Mouse (Mus musculus) forebrain, embryonic 10.5 days (tissue): ENCODE measurements around the gene Sipa1l2. TPM values are rescaled to one million over a fixed set of nuclear protein-coding genes. Genes with fewer than 3 reads are reported as not detected.
"Not testable (repeated sequence)": the region's sequence is repeated elsewhere in the genome, so short reads cannot be mapped to it uniquely, and the experiment has no call there.

ENCODE experiments used
- DNase-seq: peaks from one replicate; pipeline ENCODE4 v3.0.0-alpha.2; 2017; ENCODE audit warnings: low spot score; ENCODE audit errors: extremely low spot score
- H3K27ac ChIP-seq: fragments of 300-500 bp; sonication (generic); 2 replicates; pipeline ENCODE4 v1.5.1; 2016; ENCODE audit warnings: mild to moderate bottlenecking
- H3K27me3 ChIP-seq: fragments of 300-500 bp; sonication (generic); 2 replicates; pipeline ENCODE4 v1.6.1; 2016; ENCODE audit warnings: mild to moderate bottlenecking; ENCODE audit not compliant: poor library complexity, severe bottlenecking
- H3K36me3 ChIP-seq: fragments of 300-500 bp; sonication (generic); replicated peaks from 2 replicates; pipeline ENCODE4 v1.6.1; 2016; ENCODE audit warnings: mild to moderate bottlenecking, moderate library complexity
- H3K4me1 ChIP-seq: fragments of 300-500 bp; sonication (generic); 2 replicates; pipeline ENCODE4 v1.6.1; 2016
- H3K4me3 ChIP-seq: fragments of 300-500 bp; sonication (generic); 2 replicates; pipeline ENCODE4 v1.5.1; 2016; ENCODE audit warnings: mild to moderate bottlenecking, moderate library complexity
- H3K9me3 ChIP-seq: fragments of 300-500 bp; sonication (generic); 2 replicates; pipeline ENCODE4 v1.6.1; 2016; ENCODE audit warnings: mild to moderate bottlenecking, moderate library complexity
- WGBS: fragments of 180-500 bp; shearing (Covaris S2); methylation state at CpG from one replicate; pipeline ENCODE4 v1.1.7; 2016; 5-methylcytosine and 5-hydroxymethylcytosine counted together
- polyA plus RNA-seq: library from polyadenylated mRNA; unstranded; fragments of >200 nt; fragmentation: Nextera tagmentation; extraction: Ambion mirVana; gene quantifications from 2 replicates; pipeline ENCODE4 v1.2.1, GENCODE M21; 2016

Gene Sipa1l2
- polyA plus RNA-seq, 1 experiment from 2014 or later: 15.4 TPM

DNA sequence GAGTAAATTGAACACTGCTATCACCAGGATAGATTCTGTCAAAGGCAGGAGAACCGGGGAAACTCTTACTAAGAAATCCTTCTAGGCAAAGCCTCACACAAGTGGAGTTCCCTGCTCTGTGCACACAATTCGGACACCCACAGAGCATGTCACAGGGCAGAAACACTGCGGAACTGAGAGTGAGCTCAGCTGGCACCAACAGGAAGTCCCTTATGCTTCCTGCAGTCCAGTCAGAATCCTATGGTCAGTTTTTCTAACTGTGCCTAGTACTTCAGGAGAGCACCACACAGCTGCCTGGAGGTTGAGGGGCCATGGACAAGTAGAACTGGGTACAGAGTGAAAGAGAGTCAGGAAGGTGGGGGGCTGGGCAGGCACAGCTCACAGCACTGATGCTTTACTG, 41.7 kb downstream of the Sipa1l2 start:
- WGBS: 65% methylated on average over 3 of the region's 3 CpGs
- no peak for DNase-seq
- H3K27ac ChIP-seq: peak overlapping the region; percentile 73
- no peaks in the 10 kb centered on the region for H3K36me3 ChIP-seq
- no peaks in the 10 kb centered on the region for H3K9me3 ChIP-seq
- peaks cover 94% of the 10 kb centered on the region for H3K4me1 ChIP-seq
- H3K4me3 ChIP-seq: no peak overlapping the region
- peaks cover 8% of the 10 kb centered on the region; the same call in 1 of the 2 replicates for H3K27me3 ChIP-seq

DNA sequence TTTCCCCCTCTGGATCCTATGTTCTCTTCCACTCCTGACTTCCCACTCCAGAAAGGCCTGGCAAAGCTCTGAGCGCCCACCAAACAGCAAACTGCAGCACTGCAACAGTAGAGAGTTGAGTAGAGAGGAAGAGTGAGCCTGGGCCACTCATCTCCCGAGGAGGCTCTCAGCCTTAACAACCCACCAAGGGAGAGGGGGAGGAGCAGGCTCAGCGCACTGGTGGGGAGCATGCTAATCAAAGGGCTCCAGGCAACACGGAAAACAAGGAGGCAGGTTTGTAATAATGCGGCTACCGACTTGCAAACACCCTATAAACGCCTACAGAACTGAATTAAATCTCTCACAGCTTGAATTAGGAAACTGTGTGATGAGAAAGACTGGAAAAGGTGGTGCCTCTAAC, 42.6 kb downstream of the Sipa1l2 start:
- Histone ChIP-seq H3K27ac (peak overlapping the region; percentile 73), H3K9me3 (no peaks in the 10 kb centered on the region), H3K36me3 (no peaks in the 10 kb centered on the region), H3K4me1 (peaks cover 94% of the 10 kb centered on the region), H3K27me3 (peaks cover 8% of the 10 kb centered on the region; the same call in 1 of the 2 replicates), H3K4me3 (peak overlapping the region; percentile 15; the same call in 1 of the 2 replicates)
- 8% methylated on average over 7 of the region's 7 CpGs for WGBS
- no peak for DNase-seq

DNA sequence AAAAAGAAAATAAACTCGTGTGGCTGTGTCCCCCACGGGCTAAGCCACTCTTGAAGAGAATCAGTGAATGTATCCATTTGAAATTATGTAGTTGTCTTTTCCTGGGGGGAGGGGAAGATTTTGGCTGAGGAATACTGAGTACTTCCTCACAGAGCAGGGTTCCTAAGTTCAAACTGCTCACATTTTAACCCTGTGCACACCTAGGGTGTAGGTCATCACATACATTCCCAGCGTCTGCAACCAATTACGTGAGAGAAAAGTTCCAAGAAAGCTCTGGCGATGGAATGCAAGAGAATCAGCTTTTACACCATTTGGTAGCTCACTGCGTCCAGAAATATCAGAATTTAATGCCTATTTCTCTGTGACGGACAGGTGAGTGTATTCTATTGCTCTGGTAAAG, 43.0 kb downstream of the Sipa1l2 start:
- 39% methylated on average over 7 of the region's 7 CpGs for WGBS
- Histone ChIP-seq H3K9me3 (no peaks in the 10 kb centered on the region), H3K4me3 (peak overlapping the region; percentile 15; the same call in 1 of the 2 replicates), H3K4me1 (peaks cover 94% of the 10 kb centered on the region), H3K27me3 (peaks cover 8% of the 10 kb centered on the region; the same call in 1 of the 2 replicates), H3K36me3 (no peaks in the 10 kb centered on the region), H3K27ac (peak overlapping the region; percentile 73)
- no peak for DNase-seq

DNA sequence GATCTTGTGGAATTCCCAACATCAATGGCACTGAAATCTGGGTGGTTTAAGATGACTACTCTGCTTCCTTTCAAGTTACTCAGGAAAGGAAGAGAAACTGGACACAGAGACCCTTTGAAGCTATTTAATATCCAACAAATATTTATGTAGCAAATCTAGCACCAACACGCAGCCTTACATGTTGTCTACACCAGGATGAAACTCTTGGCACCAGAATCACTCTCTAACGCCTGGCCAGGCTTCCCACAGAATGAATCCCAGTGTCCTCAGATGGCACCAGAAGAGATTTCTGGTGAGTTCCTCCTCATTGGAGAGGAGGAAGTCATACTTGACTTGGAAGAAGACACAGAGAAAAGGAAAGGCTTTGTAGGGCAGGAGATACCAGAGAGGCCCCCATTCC, 45.1 kb downstream of the Sipa1l2 start:
- Histone ChIP-seq H3K36me3 (no peaks in the 10 kb centered on the region), H3K9me3 (no peaks in the 10 kb centered on the region), H3K27ac (no peak overlapping the region), H3K4me1 (peaks cover 91% of the 10 kb centered on the region), H3K4me3 (no peak overlapping the region), H3K27me3 (peaks cover 8% of the 10 kb centered on the region; the same call in 1 of the 2 replicates)
- no peak for DNase-seq
- WGBS: 95% methylated on average over 2 of the region's 2 CpGs

DNA sequence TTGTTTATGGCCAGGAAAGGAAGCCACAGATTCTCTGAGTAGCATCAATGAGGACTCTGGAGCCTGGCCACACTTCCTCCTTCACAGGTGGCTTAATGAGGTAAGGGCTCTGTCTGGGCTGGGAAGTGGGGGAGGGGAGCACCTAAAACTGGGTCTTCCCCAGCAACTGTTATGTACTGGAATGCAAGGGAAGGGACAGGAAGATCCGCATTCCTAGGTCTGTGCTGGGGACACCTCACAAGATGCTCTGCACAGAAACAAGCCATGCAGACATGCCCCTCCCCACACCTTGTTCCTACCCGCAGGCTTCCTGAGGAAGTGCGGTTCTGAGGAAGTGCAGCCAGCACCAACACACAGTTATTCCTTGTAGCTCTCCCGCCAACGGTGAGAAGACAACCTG, 46.4 kb downstream of the Sipa1l2 start:
- H3K27me3 ChIP-seq: peaks cover 8% of the 10 kb centered on the region; the same call in 1 of the 2 replicates
- H3K27ac ChIP-seq: peak overlapping the region; percentile 56; the same call in 1 of the 2 replicates
- peaks cover 91% of the 10 kb centered on the region for H3K4me1 ChIP-seq
- no peak overlapping the region for H3K4me3 ChIP-seq
- H3K36me3 ChIP-seq: no peaks in the 10 kb centered on the region
- H3K9me3 ChIP-seq: no peaks in the 10 kb centered on the region
- no peak for DNase-seq
- WGBS: 40% methylated on average over 5 of the region's 5 CpGs

DNA sequence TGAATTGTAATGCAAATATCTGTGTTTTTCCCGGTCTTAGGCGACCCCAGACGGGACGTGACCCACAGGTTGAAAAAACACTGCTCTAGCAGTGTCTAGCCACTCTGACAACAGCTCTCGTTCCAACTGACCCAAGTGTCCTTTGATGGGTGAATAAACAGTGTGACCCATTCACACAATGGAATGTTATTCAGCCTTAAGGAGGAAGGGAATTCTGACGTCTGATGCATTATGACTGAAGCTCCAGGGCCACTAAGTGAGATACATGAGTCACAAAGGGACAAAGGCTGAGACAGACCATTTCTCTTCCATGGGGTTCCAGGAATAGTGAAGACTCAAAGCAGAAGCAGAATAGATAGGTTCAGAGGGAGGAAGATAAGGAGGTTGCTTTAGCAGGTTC, 47.5 kb downstream of the Sipa1l2 start:
- no peak overlapping the region for H3K4me3 ChIP-seq
- no peaks in the 10 kb centered on the region for H3K9me3 ChIP-seq
- WGBS: 46% methylated on average over 6 of the region's 6 CpGs
- H3K27me3 ChIP-seq: peaks cover 8% of the 10 kb centered on the region; the same call in 1 of the 2 replicates
- DNase-seq: no peak
- no peaks in the 10 kb centered on the region for H3K36me3 ChIP-seq
- H3K4me1 ChIP-seq: peaks cover 91% of the 10 kb centered on the region
- peak overlapping the region; percentile 56; the same call in 1 of the 2 replicates for H3K27ac ChIP-seq

DNA sequence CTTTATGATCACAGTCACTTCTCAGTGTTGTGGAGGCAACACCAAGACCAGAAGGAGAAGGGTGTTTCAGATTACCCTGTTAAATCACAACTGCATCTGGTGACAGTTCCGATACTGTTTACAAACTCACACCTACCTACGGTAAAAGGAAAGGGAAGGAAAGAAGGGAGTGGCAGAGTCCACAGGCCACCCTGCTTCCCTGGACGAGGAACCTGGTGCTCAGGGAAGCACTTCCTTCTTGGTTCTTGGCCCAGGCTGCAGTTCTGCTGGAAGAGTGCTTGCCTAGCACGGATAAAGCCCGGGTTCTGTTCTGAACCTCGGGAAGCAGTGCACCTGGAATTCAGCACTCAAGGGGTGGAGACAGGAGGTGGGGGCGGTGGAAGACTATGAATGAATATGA, 48.5 kb downstream of the Sipa1l2 start:
- no peak for DNase-seq
- Histone ChIP-seq H3K4me1 (peaks cover 91% of the 10 kb centered on the region), H3K27ac (peak overlapping the region; percentile 56; the same call in 1 of the 2 replicates), H3K4me3 (no peak overlapping the region), H3K9me3 (no peaks in the 10 kb centered on the region), H3K36me3 (no peaks in the 10 kb centered on the region; the same call in 1 of the 2 replicates), H3K27me3 (peaks cover 8% of the 10 kb centered on the region; the same call in 1 of the 2 replicates)
- WGBS: 66% methylated on average over 7 of the region's 7 CpGs

DNA sequence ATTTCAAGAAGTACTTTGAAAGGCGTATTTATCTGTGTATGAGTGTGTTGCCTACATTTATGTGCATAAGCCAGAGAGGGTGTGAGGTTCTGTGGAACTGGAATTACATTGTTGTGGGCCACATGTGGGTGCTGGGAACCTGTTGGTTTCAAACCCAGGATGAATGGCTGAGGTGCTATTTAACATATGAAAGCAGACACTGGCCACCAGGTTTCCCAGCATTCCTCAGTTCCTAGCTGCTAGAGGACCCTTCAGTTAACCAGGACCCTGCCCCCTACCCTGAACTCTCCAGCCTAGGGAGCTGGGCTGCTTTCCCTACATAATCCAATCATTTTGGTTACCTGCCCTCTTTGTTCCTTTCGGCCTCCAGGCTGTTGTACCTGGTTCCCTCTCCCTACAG, 49.3 kb downstream of the Sipa1l2 start:
- H3K4me1 ChIP-seq: peaks cover 91% of the 10 kb centered on the region

DNA sequence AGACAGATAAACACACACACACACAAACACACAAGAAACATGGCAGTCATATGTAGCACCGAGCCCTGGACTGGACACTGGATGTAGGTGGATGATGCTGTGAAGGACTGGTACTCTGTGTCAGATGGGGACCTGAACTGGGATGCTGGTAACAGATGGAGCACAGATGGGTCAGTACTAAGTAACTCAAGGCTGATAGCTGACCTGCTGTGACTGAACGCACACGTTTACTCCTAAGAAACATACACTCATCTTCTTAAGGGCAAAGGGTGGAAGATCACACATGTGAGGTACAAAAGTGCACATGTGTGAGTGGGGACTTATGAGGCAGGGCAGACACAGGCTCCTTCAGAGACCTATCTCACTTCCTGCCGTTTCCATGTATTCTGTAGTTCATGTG, 50.7 kb downstream of the Sipa1l2 start:
- Histone ChIP-seq H3K36me3 (no peaks in the 10 kb centered on the region; the same call in 1 of the 2 replicates), H3K27ac (peak overlapping the region; percentile 12; the same call in 1 of the 2 replicates), H3K4me1 (peaks cover 94% of the 10 kb centered on the region), H3K9me3 (no peaks in the 10 kb centered on the region), H3K4me3 (no peak overlapping the region), H3K27me3 (no peaks in the 10 kb centered on the region)
- no peak for DNase-seq
- WGBS: 91% methylated on average over 4 of the region's 4 CpGs

More for the DNA sequence above, 49.3 kb downstream of the Sipa1l2 start:
- H3K9me3 ChIP-seq, H3K4me3 ChIP-seq, H3K27me3 ChIP-seq, H3K27ac ChIP-seq, H3K36me3 ChIP-seq, DNase-seq: not testable (repeated sequence)
- WGBS: 76% methylated on average over 2 of the region's 2 CpGs

DNA sequence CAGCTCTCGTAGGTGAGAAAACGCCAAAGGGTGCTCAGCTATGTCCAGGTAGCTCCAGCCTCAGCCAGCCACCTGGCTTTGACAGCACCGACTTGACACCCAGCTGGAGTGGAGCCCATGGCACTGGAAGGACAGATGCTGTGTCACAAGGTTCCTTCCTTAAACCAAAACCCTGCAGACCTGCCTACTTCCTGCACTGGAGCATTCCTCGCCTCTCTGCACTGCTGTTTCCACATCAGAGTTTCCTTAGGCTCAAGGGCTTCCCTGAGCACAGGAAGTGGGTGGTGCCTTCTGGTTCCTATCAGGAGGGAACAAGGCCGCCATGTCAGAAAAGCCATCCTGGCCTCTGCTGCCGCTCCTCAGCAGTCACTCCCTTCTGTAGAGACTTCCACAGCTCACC, 51.3 kb downstream of the Sipa1l2 start:
- peak overlapping the region; percentile 8 for H3K27ac ChIP-seq

DNA sequence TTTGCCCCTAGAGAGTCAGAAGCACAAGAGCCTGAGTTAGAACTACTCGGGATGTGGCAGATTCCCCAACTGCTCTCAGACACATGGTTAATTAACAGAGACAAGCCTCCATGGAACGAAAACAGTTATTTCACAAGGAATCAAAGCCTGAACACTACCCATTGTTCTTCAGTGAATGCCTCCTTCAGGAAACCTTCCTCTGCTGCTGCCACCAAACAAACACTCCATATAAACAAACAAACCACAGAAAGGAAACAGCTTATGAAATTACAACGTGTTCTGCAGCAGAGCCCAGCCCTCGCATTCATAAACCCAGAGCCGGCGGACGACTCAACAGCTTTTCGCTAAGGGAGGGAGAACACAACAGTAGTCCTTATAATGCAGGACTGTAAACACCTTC, 52.2 kb downstream of the Sipa1l2 start:
- DNase-seq: no peak
- Histone ChIP-seq H3K4me1 (peaks cover 94% of the 10 kb centered on the region), H3K4me3 (no peak overlapping the region), H3K27ac (0 out of 2 replicates have a peak overlapping the region, but pooled peaks have one; percentile 49), H3K9me3 (no peaks in the 10 kb centered on the region), H3K36me3 (no peaks in the 10 kb centered on the region; the same call in 1 of the 2 replicates), H3K27me3 (no peaks in the 10 kb centered on the region)
- WGBS: 81% methylated on average over 8 of the region's 8 CpGs

More for the DNA sequence above, 51.3 kb downstream of the Sipa1l2 start:
- Histone ChIP-seq H3K4me3 (no peak overlapping the region), H3K36me3 (no peaks in the 10 kb centered on the region; the same call in 1 of the 2 replicates), H3K9me3 (no peaks in the 10 kb centered on the region), H3K27me3 (no peaks in the 10 kb centered on the region), H3K4me1 (peaks cover 94% of the 10 kb centered on the region)
- no peak for DNase-seq
- 80% methylated on average over 6 of the region's 6 CpGs for WGBS

DNA sequence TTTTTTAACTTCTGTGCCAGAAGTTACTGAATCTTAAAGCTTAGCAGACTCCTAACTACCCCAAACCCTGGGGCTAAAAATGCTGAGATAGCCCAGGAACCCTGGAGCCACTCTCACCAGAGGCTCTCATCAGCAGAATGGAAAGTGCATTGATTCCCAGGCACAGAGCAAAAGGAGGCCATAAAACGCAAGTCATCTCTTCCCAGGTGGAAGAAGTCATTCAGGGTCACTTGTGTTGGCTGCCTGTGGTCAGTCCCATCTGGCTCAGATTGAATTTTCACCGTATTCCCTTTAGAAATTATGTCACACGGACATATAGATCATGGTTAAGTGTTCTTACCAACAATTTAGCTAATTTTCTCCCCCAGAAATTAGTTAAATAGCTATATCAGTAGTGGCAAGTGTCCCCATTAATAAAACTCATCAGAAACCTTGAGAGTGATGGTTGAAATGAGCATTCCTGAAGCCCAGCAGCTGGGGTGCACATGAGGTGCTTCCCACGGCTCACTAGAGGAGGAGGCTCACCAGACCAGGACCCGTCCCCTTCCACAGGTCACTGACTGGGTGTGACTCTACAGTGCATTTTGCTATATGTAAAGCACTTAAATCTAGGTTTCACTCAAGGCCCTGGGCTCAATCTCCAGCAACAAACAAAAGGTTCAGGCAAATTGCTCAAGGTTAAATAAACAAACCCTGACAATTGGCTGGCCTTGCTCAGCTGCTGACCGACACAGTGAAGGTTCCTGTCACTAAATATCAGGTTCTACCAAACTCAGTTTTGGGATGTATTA, 53.3 kb downstream of the Sipa1l2 start:
- 68% methylated on average over 6 of the region's 6 CpGs for WGBS
- peak overlapping the region; percentile 30; the same call in 1 of the 2 replicates for H3K27ac ChIP-seq
- H3K4me1 ChIP-seq: peaks cover 90% of the 10 kb centered on the region
- H3K27me3 ChIP-seq: no peaks in the 10 kb centered on the region
- H3K4me3 ChIP-seq: no peak overlapping the region
- H3K9me3 ChIP-seq: no peaks in the 10 kb centered on the region
- no peak for DNase-seq
- H3K36me3 ChIP-seq: no peaks in the 10 kb centered on the region; the same call in 1 of the 2 replicates

DNA sequence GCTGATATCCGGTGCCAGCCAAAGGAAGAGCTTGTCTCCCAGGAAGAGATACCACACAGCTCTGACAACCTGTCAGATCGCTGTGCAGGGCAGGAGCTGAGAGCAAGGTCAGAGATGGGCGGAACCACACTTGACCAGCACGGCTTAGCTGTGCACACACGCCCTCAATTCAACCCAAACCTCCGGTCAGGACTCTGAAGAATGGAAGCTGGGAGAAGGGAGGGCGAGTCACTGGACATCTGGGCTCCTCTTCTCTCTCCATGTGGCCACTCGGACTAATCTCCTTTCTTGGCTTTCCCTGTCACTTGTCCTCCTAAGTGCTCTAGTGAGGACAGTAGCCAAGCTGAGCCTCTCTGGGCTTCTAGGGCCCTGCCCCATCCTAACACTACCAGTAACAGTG, 53.9 kb downstream of the Sipa1l2 start:
- no peak overlapping the region for H3K4me3 ChIP-seq
- no peaks in the 10 kb centered on the region for H3K27me3 ChIP-seq
- H3K9me3 ChIP-seq: no peaks in the 10 kb centered on the region
- no peak for DNase-seq
- 62% methylated on average over 8 of the region's 8 CpGs for WGBS
- peak overlapping the region; percentile 30; the same call in 1 of the 2 replicates for H3K27ac ChIP-seq
- H3K36me3 ChIP-seq: no peaks in the 10 kb centered on the region; the same call in 1 of the 2 replicates
- peaks cover 90% of the 10 kb centered on the region for H3K4me1 ChIP-seq
